Mouse (Mus musculus) lung, adult 2 months (tissue): ENCODE measurements around the gene Foxp1.

Source experiments
- CTCF ChIP-seq: fragments of 200-500 bp; IDR thresholded peaks from 2 replicates; pipeline ENCODE4 v1.5.1; 2011; ENCODE audit warnings: mild to moderate bottlenecking, low read length, control low read depth; ENCODE audit not compliant: insufficient read depth
- POLR2A ChIP-seq: fragments of 200-500 bp; IDR thresholded peaks from 2 replicates; pipeline ENCODE4 v1.6.1; 2011; ENCODE audit warnings: low read depth, mild to moderate bottlenecking, control low read depth, low read length, borderline replicate concordance; ENCODE audit errors: extremely low read depth

DNA sequence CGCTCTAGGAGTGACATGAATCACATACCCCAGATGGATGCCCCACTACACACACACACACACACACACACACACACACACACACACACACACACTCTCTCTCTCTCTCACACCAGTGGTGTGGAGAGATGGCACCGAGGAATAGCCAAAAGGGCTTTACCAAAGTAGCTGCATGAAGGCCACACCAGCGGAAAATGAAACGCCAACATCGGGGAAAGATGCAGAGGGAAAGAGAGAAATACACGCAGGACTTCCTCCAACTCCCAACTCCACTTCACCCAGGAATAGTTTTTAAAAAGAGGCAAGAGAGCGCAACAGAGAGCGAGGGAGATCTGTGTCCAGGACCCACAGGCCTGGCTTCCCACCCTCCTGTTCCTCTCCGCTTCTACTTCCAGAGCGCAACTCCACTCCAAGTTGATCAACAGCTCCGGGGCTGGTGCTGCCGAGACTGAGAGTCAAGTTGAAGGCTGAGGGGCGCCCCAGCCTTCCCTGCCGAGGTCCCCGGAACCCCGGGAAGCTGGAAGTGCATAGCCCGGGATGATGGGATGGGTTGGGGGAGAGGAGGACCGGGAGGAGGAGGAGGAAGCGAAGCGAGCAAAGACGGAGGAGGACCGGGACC is 494.9 kb downstream of the Foxp1 start:
- TF ChIP-seq POLR2A (no peak), CTCF (no peak)
